Mouse (Mus musculus): ENCODE data around the gene Opn3. TPM values are rescaled to one million over a fixed set of nuclear protein-coding genes. Genes with fewer than 3 reads are reported as not detected.

The Opn3 gene
- polyA plus RNA-seq (2012; rRNA removed), result 13.0 and 14.7 TPM in 2 replicates

GRCm38 (mm10) chr1:175692246-175692996, at the start of gene Opn3, which contains the start of gene Chml:
Gene Opn3, minus strand, starts transcription at chr1:175692776.
Gene Chml, minus strand, starts transcription at chr1:175692901.
- peak within 1 kb of the TSS; percentile 95 for H3K4me3 ChIP-seq (ENCODE audit: control insufficient read depth, low read depth, low read length)
- peak within 1 kb of the TSS; percentile 73 for H3K27ac ChIP-seq (ENCODE audit: control insufficient read depth, insufficient read depth, low read depth, low read length)
- peaks cover 1% of the 10 kb centered on the region; the same call in 1 of the 2 replicates for H3K36me3 ChIP-seq (ENCODE audit: control insufficient read depth, insufficient read depth, low read length)
- H3K4me1 ChIP-seq (ENCODE audit: control insufficient read depth, insufficient read depth, low read length), result 0 out of 2 replicates have a peak, but pooled peaks cover 2% of the 10 kb centered on the region
- no peak for TF ChIP-seq CTCF (IDR thresholded peaks at IDR 0.05; ENCODE audit: control insufficient read depth, insufficient read depth, insufficient replicate concordance, low read depth, low read length)
- TF ChIP-seq POLR2A (IDR thresholded peaks at IDR 0.05; ENCODE audit: control insufficient read depth, low read depth, low read length), result peak; percentile 88
- no peaks in the 10 kb centered on the region for H3K27me3 ChIP-seq (ENCODE audit: control insufficient read depth, insufficient read depth, low read length)

GRCm38 (mm10) chr1:175725771-175726170, 33.2 kb upstream of the Opn3 start:
- TF ChIP-seq CTCF (IDR thresholded peaks at IDR 0.05; ENCODE audit: control insufficient read depth, insufficient read depth, insufficient replicate concordance, low read depth, low read length), result no peak
- TF ChIP-seq POLR2A (IDR thresholded peaks at IDR 0.05; ENCODE audit: control insufficient read depth, low read depth, low read length), result no peak
- Histone ChIP-seq H3K27me3 (ENCODE audit: control insufficient read depth, insufficient read depth, low read length) (no peaks in the 10 kb centered on the region), H3K36me3 (ENCODE audit: control insufficient read depth, insufficient read depth, low read length) (no peaks in the 10 kb centered on the region), H3K4me1 (ENCODE audit: control insufficient read depth, insufficient read depth, low read length) (no peaks in the 10 kb centered on the region; the same call in 1 of the 2 replicates), H3K27ac (ENCODE audit: control insufficient read depth, insufficient read depth, low read depth, low read length) (no peak overlapping the region), H3K4me3 (ENCODE audit: control insufficient read depth, low read depth, low read length) (no peak overlapping the region)

- no peak overlapping the region for H3K27ac ChIP-seq (ENCODE audit: control insufficient read depth, insufficient read depth, low read depth, low read length)
- no peak overlapping the region for H3K4me3 ChIP-seq (ENCODE audit: control insufficient read depth, low read depth, low read length)
- H3K4me1 ChIP-seq (ENCODE audit: control insufficient read depth, insufficient read depth, low read length), result no peaks in the 10 kb centered on the region; the same call in 1 of the 2 replicates
- H3K36me3 ChIP-seq (ENCODE audit: control insufficient read depth, insufficient read depth, low read length), result no peaks in the 10 kb centered on the region
- H3K27me3 ChIP-seq (ENCODE audit: control insufficient read depth, insufficient read depth, low read length), result no peaks in the 10 kb centered on the region
- TF ChIP-seq CTCF (IDR thresholded peaks at IDR 0.05; ENCODE audit: control insufficient read depth, insufficient read depth, insufficient replicate concordance, low read depth, low read length) (no peak), POLR2A (IDR thresholded peaks at IDR 0.05; ENCODE audit: control insufficient read depth, low read depth, low read length) (no peak)
These were observed 24.3 kb upstream of the Opn3 start for GRCm38 (mm10) chr1:175716832-175717231.

GRCm38 (mm10) chr1:175712338-175712909, 19.8 kb upstream of the Opn3 start:
- Histone ChIP-seq H3K27me3 (ENCODE audit: control insufficient read depth, insufficient read depth, low read length) (no peaks in the 10 kb centered on the region), H3K4me1 (ENCODE audit: control insufficient read depth, insufficient read depth, low read length) (no peaks in the 10 kb centered on the region), H3K36me3 (ENCODE audit: control insufficient read depth, insufficient read depth, low read length) (no peaks in the 10 kb centered on the region), H3K27ac (ENCODE audit: control insufficient read depth, insufficient read depth, low read depth, low read length) (no peak overlapping the region), H3K4me3 (ENCODE audit: control insufficient read depth, low read depth, low read length) (no peak overlapping the region)
- TF ChIP-seq POLR2A (IDR thresholded peaks at IDR 0.05; ENCODE audit: control insufficient read depth, low read depth, low read length), result no peak

- Histone ChIP-seq H3K4me1 (ENCODE audit: control insufficient read depth, insufficient read depth, low read length) (no peaks in the 10 kb centered on the region), H3K27me3 (ENCODE audit: control insufficient read depth, insufficient read depth, low read length) (no peaks in the 10 kb centered on the region), H3K36me3 (ENCODE audit: control insufficient read depth, insufficient read depth, low read length) (no peaks in the 10 kb centered on the region), H3K4me3 (ENCODE audit: control insufficient read depth, low read depth, low read length) (no peak overlapping the region), H3K27ac (ENCODE audit: control insufficient read depth, insufficient read depth, low read depth, low read length) (no peak overlapping the region)
- TF ChIP-seq POLR2A (IDR thresholded peaks at IDR 0.05; ENCODE audit: control insufficient read depth, low read depth, low read length) (no peak), CTCF (IDR thresholded peaks at IDR 0.05; ENCODE audit: control insufficient read depth, insufficient read depth, insufficient replicate concordance, low read depth, low read length) (no peak)
These were observed 15.4 kb upstream of the Opn3 start for GRCm38 (mm10) chr1:175708013-175708412.

- H3K36me3 ChIP-seq (ENCODE audit: control insufficient read depth, insufficient read depth, low read length), result no peaks in the 10 kb centered on the region
- H3K4me1 ChIP-seq (ENCODE audit: control insufficient read depth, insufficient read depth, low read length), result no peaks in the 10 kb centered on the region
- H3K27ac ChIP-seq (ENCODE audit: control insufficient read depth, insufficient read depth, low read depth, low read length), result no peak overlapping the region
- TF ChIP-seq POLR2A (IDR thresholded peaks at IDR 0.05; ENCODE audit: control insufficient read depth, low read depth, low read length), result no peak
- no peak for TF ChIP-seq CTCF (IDR thresholded peaks at IDR 0.05; ENCODE audit: control insufficient read depth, insufficient read depth, insufficient replicate concordance, low read depth, low read length)
- no peaks in the 10 kb centered on the region for H3K27me3 ChIP-seq (ENCODE audit: control insufficient read depth, insufficient read depth, low read length)
- no peak overlapping the region for H3K4me3 ChIP-seq (ENCODE audit: control insufficient read depth, low read depth, low read length)
These were observed 15.0 kb upstream of the Opn3 start for GRCm38 (mm10) chr1:175707599-175707998.

GRCm38 (mm10) chr1:175701145-175701544, 8.6 kb upstream of the Opn3 start:
- Histone ChIP-seq H3K4me3 (ENCODE audit: control insufficient read depth, low read depth, low read length) (peak overlapping the region; percentile 20; the same call in 1 of the 2 replicates), H3K27ac (ENCODE audit: control insufficient read depth, insufficient read depth, low read depth, low read length) (no peak overlapping the region), H3K36me3 (ENCODE audit: control insufficient read depth, insufficient read depth, low read length) (no peaks in the 10 kb centered on the region), H3K4me1 (ENCODE audit: control insufficient read depth, insufficient read depth, low read length) (no peaks in the 10 kb centered on the region), H3K27me3 (ENCODE audit: control insufficient read depth, insufficient read depth, low read length) (no peaks in the 10 kb centered on the region)
- TF ChIP-seq POLR2A (IDR thresholded peaks at IDR 0.05; ENCODE audit: control insufficient read depth, low read depth, low read length), result no peak
- no peak for TF ChIP-seq CTCF (IDR thresholded peaks at IDR 0.05; ENCODE audit: control insufficient read depth, insufficient read depth, insufficient replicate concordance, low read depth, low read length)

All from testis, adult 2 months (tissue).